Mouse (Mus musculus) kidney, postnatal 4 days (tissue): ENCODE measurements around the gene Pofut1.

Experiments
- DNase-seq, 2 experiments: peaks; one replicate each; pipeline ENCODE4 v3.0.0; 2021; ENCODE audit warnings: mixed read lengths in 2 of 2

Pofut1 gene

GRCm38 (mm10) chr2:153290938-153291928 is 49.9 kb downstream of the Pofut1 start, which contains the start of gene Kif3b:
Gene Kif3b (plus strand): TSS chr2:153291413.
- peak; percentile 90 to 93 for DNase-seq

- DNase-seq = peak; percentile 28 to 58
Measured at GRCm38 (mm10) chr2:153292305-153292861, 51.0 kb downstream of the Pofut1 start.

GRCm38 (mm10) chr2:153295196-153295595 is 53.9 kb downstream of the Pofut1 start:
- no peak for DNase-seq

GRCm38 (mm10) chr2:153297771-153298170 is 56.4 kb downstream of the Pofut1 start:
- DNase-seq = peak in 1 of 2 experiments; percentile 9

GRCm38 (mm10) chr2:153298460-153298859 is 57.1 kb downstream of the Pofut1 start:
- peak; percentile 37 to 55 for DNase-seq

GRCm38 (mm10) chr2:153298863-153299262 is 57.5 kb downstream of the Pofut1 start:
- peak; percentile 11 to 31 for DNase-seq

- DNase-seq = no peak
Measured at GRCm38 (mm10) chr2:153301123-153301522, 59.8 kb downstream of the Pofut1 start.

GRCm38 (mm10) chr2:153305240-153305639 is 63.9 kb downstream of the Pofut1 start:
- DNase-seq = no peak

GRCm38 (mm10) chr2:153308586-153308985 is 67.3 kb downstream of the Pofut1 start:
- no peak for DNase-seq

- DNase-seq = no peak
Measured at GRCm38 (mm10) chr2:153309106-153309505, 67.8 kb downstream of the Pofut1 start.

GRCm38 (mm10) chr2:153310228-153310627 is 68.9 kb downstream of the Pofut1 start:
- DNase-seq = no peak

- DNase-seq = no peak
Measured at GRCm38 (mm10) chr2:153312884-153313283, 71.6 kb downstream of the Pofut1 start.

- no peak for DNase-seq
Measured at GRCm38 (mm10) chr2:153318408-153318807, 77.1 kb downstream of the Pofut1 start.

GRCm38 (mm10) chr2:153319036-153319643 is 77.8 kb downstream of the Pofut1 start:
- peak; percentile 19 to 23 for DNase-seq
